Mouse (Mus musculus) neural tube, embryonic 14.5 days (tissue): ENCODE results near the gene Ak1. TPM values are rescaled to one million over a fixed set of nuclear protein-coding genes. Genes with fewer than 3 reads are reported as not detected.

Source experiments
- ATAC-seq: fragments of 200-750 bp; cut with Nextera tagmentation; 2 replicates; pipeline ENCODE4 v1.8.0; 2017; ENCODE audit warnings: low read depth, mild to moderate bottlenecking, moderate TSS enrichment, moderate library complexity
- H3K27ac ChIP-seq: fragments of 300-500 bp; sonication (generic); 2 replicates; pipeline ENCODE4 v1.5.1; 2014; ENCODE audit warnings: low read depth, mild to moderate bottlenecking, control low read depth, low read length, moderate library complexity, mixed read lengths
- H3K27me3 ChIP-seq: fragments of 300-500 bp; sonication (generic); 2 replicates; pipeline ENCODE4 v1.6.1; 2014; ENCODE audit warnings: low read length; ENCODE audit not compliant: control insufficient read depth, insufficient read depth
- H3K36me3 ChIP-seq: fragments of 300-500 bp; sonication (generic); 2 replicates; pipeline ENCODE4 v1.6.1; 2014; ENCODE audit warnings: low read length, mixed read lengths; ENCODE audit not compliant: control insufficient read depth, insufficient read depth
- H3K4me1 ChIP-seq: fragments of 300-500 bp; sonication (generic); 2 replicates; pipeline ENCODE4 v1.6.1; 2014; ENCODE audit warnings: low read length; ENCODE audit not compliant: control insufficient read depth, insufficient read depth
- H3K4me2 ChIP-seq: fragments of 300-500 bp; sonication (generic); 2 replicates; pipeline ENCODE4 v1.6.1; 2014; ENCODE audit warnings: mild to moderate bottlenecking, low read depth, low read length, control low read depth
- H3K4me3 ChIP-seq: fragments of 300-500 bp; sonication (generic); 2 replicates; pipeline ENCODE4 v1.5.1; 2014; ENCODE audit warnings: low read depth, low read length, control low read depth, mixed read lengths
- H3K9ac ChIP-seq: fragments of 300-500 bp; sonication (generic); replicated peaks from 2 replicates; pipeline ENCODE4 v1.6.1; 2014; ENCODE audit warnings: low read depth, mild to moderate bottlenecking, control low read depth, low read length, mixed read lengths
- H3K9me3 ChIP-seq: fragments of 300-500 bp; sonication (generic); 2 replicates; pipeline ENCODE4 v1.6.1; 2016; ENCODE audit warnings: low read length; ENCODE audit not compliant: control insufficient read depth
- WGBS: fragments of 180-500 bp; shearing (Covaris S2); extraction: QIAGEN DNeasy Blood & Tissue Kit; methylation state at CpG from one replicate; pipeline ENCODE4 v1.1.7; 2014; 5-methylcytosine and 5-hydroxymethylcytosine counted together
- polyA plus RNA-seq: library from polyadenylated mRNA; unstranded; fragments of >200 nt; fragmentation: Nextera tagmentation; extraction: Ambion mirVana; gene quantifications from 2 replicates; pipeline ENCODE4 v1.2.1, GENCODE M21; 2014

The Ak1 gene
- polyA plus RNA-seq, 1 experiment from 2014 or later = 85.0 TPM

- ATAC-seq = peak; percentile 64
These were observed 7.9 kb downstream of the Ak1 start for GRCm38 (mm10) chr2:32629276-32629976.

GRCm38 (mm10) chr2:32630036-32630435 lies 8.5 kb downstream of the Ak1 start:
- Histone ChIP-seq H3K27me3 (no peaks in the 10 kb centered on the region), H3K4me3 (no peak overlapping the region), H3K36me3 (no peaks in the 10 kb centered on the region), H3K9me3 (no peaks in the 10 kb centered on the region), H3K4me1 (peaks cover 37% of the 10 kb centered on the region), H3K9ac (no peak overlapping the region), H3K4me2 (peak overlapping the region; percentile 7; the same call in 1 of the 2 replicates), H3K27ac (no peak overlapping the region)
- ATAC-seq = no peak
- WGBS = 73% methylated on average over 8 of the region's 9 CpGs

More at GRCm38 (mm10) chr2:32629276-32629976, 7.9 kb downstream of the Ak1 start:
- H3K4me2 ChIP-seq = peak overlapping the region; percentile 7; the same call in 1 of the 2 replicates
- H3K4me1 ChIP-seq = peaks cover 38% of the 10 kb centered on the region
- peak overlapping the region; percentile 48; the same call in 1 of the 2 replicates for H3K27ac ChIP-seq
- 35% methylated on average over 9 of the region's 9 CpGs for WGBS
- H3K36me3 ChIP-seq = no peaks in the 10 kb centered on the region
- H3K9ac ChIP-seq = no peak overlapping the region
- H3K9me3 ChIP-seq = no peaks in the 10 kb centered on the region
- H3K27me3 ChIP-seq = no peaks in the 10 kb centered on the region
- H3K4me3 ChIP-seq = no peak overlapping the region

GRCm38 (mm10) chr2:32631046-32631445 lies 9.5 kb downstream of the Ak1 start:
- ATAC-seq = no peak
- H3K36me3 ChIP-seq = no peaks in the 10 kb centered on the region
- no peak overlapping the region for H3K9ac ChIP-seq
- WGBS = 88% methylated on average over 10 of the region's 10 CpGs
- H3K4me3 ChIP-seq = no peak overlapping the region
- no peaks in the 10 kb centered on the region for H3K9me3 ChIP-seq
- peaks cover 28% of the 10 kb centered on the region for H3K4me1 ChIP-seq
- no peak overlapping the region for H3K4me2 ChIP-seq
- no peaks in the 10 kb centered on the region for H3K27me3 ChIP-seq
- H3K27ac ChIP-seq = no peak overlapping the region

- Histone ChIP-seq H3K27ac (no peak overlapping the region), H3K9ac (no peak overlapping the region), H3K9me3 (no peaks in the 10 kb centered on the region), H3K36me3 (no peaks in the 10 kb centered on the region), H3K4me2 (no peak overlapping the region), H3K4me3 (no peak overlapping the region), H3K4me1 (peaks cover 19% of the 10 kb centered on the region), H3K27me3 (no peaks in the 10 kb centered on the region)
- ATAC-seq = no peak; the same call in 1 of the 2 replicates
- WGBS = 50% methylated on average over 7 of the region's 7 CpGs
These were observed 10.3 kb downstream of the Ak1 start for GRCm38 (mm10) chr2:32631737-32632394.

- Histone ChIP-seq H3K4me2 (no peak overlapping the region), H3K9ac (no peak overlapping the region), H3K9me3 (no peaks in the 10 kb centered on the region), H3K4me1 (peaks cover 7% of the 10 kb centered on the region), H3K4me3 (no peak overlapping the region), H3K36me3 (no peaks in the 10 kb centered on the region), H3K27me3 (no peaks in the 10 kb centered on the region), H3K27ac (no peak overlapping the region)
- no peak for ATAC-seq
- 88% methylated on average over 5 of the region's 5 CpGs for WGBS
These were observed 12.1 kb downstream of the Ak1 start for GRCm38 (mm10) chr2:32633660-32634059.

GRCm38 (mm10) chr2:32634277-32635105 lies 12.9 kb downstream of the Ak1 start:
- Histone ChIP-seq H3K4me1 (no peaks in the 10 kb centered on the region), H3K36me3 (no peaks in the 10 kb centered on the region), H3K4me3 (no peak overlapping the region), H3K27me3 (no peaks in the 10 kb centered on the region), H3K27ac (no peak overlapping the region), H3K4me2 (no peak overlapping the region), H3K9ac (no peak overlapping the region), H3K9me3 (no peaks in the 10 kb centered on the region)
- 87% methylated on average over 10 of the region's 10 CpGs for whole genome bisulfite sequencing
- no peak for ATAC-seq

- H3K27ac ChIP-seq = no peak overlapping the region
- no peak overlapping the region for H3K9ac ChIP-seq
- WGBS = 90% methylated on average over 7 of the region's 7 CpGs
- H3K4me3 ChIP-seq = no peak overlapping the region
- H3K27me3 ChIP-seq = no peaks in the 10 kb centered on the region
- H3K9me3 ChIP-seq = no peaks in the 10 kb centered on the region
- no peak overlapping the region for H3K4me2 ChIP-seq
- H3K36me3 ChIP-seq = no peaks in the 10 kb centered on the region
- ATAC-seq = no peak
- no peaks in the 10 kb centered on the region for H3K4me1 ChIP-seq
These were observed 15.1 kb downstream of the Ak1 start for GRCm38 (mm10) chr2:32636617-32637016.

- WGBS = 46% methylated on average over 11 of the region's 11 CpGs
- Histone ChIP-seq H3K4me2 (no peak overlapping the region), H3K9ac (no peak overlapping the region), H3K36me3 (no peaks in the 10 kb centered on the region), H3K27me3 (no peaks in the 10 kb centered on the region), H3K27ac (no peak overlapping the region), H3K4me1 (no peaks in the 10 kb centered on the region), H3K9me3 (no peaks in the 10 kb centered on the region), H3K4me3 (no peak overlapping the region)
- no peak for ATAC-seq
These were observed 16.3 kb downstream of the Ak1 start for GRCm38 (mm10) chr2:32637778-32638281.
